Mouse (Mus musculus) kidney, adult 2 months (tissue): ENCODE results near the gene Astn1.

Experiments
- CTCF ChIP-seq: fragments of 200-500 bp; conservative IDR thresholded peaks from 2 replicates; pipeline ENCODE4 v1.5.1; 2011; ENCODE audit warnings: low read depth, mild to moderate bottlenecking, control low read depth, low read length, moderate library complexity, mixed read lengths; ENCODE audit not compliant: insufficient read depth, insufficient read length
- POLR2A ChIP-seq: fragments of 200-500 bp; IDR thresholded peaks from one replicate; pipeline ENCODE4 v1.6.1; 2011; ENCODE audit warnings: low read depth, low read length, control low read depth

DNA sequence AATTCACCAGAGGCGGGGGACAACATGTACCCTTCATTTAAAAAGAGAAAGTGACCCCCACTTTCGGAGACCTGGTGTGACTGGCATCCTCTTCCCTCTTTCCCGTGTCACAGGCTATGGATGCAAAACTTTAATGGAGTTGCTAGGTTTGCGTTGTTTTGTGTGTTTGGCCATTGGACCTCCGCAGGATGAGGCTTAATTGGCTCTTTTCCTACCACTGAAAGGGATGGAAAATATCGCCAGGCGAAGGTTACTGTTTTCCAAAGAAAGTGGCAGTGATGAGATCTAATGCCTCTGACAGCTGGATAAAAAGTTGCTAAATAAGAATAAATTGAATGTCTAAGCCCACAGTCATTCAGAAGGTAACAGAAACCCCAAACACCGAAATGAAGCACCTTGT is 186.2 kb downstream of the Astn1 start:
- no peak for TF ChIP-seq CTCF
- no peak for TF ChIP-seq POLR2A
